Mouse (Mus musculus) stomach, embryonic 14.5 days (tissue): ENCODE results near the gene Pdp2. TPM values are rescaled to one million over a fixed set of nuclear protein-coding genes. Genes with fewer than 3 reads are reported as not detected.

Experiments used
- ATAC-seq: fragments of 200-750 bp; cut with Nextera tagmentation; 2 replicates; pipeline ENCODE4 v1.8.0; 2017; ENCODE audit warnings: low read depth, moderate TSS enrichment; ENCODE audit not compliant: insufficient number of reproducible peaks, insufficient read depth, low FRiP score
- H3K27ac ChIP-seq: fragments of 300-500 bp; sonication (generic); 2 replicates; pipeline ENCODE4 v1.5.1; 2014; ENCODE audit warnings: mild to moderate bottlenecking, low read length, moderate library complexity, mixed read lengths
- H3K27me3 ChIP-seq: fragments of 300-500 bp; sonication (generic); 2 replicates; pipeline ENCODE4 v1.6.1; 2014; ENCODE audit warnings: low read length, control low read depth, mixed read lengths; ENCODE audit not compliant: control insufficient read depth, insufficient read depth
- H3K36me3 ChIP-seq: fragments of 300-500 bp; sonication (generic); 2 replicates; pipeline ENCODE4 v1.6.1; 2014; ENCODE audit warnings: mild to moderate bottlenecking, control low read depth, low read length, moderate library complexity, mixed read lengths; ENCODE audit not compliant: control insufficient read depth, insufficient read depth
- H3K4me1 ChIP-seq: fragments of 300-500 bp; sonication (generic); 2 replicates; pipeline ENCODE4 v1.6.1; 2014; ENCODE audit warnings: low read length, control low read depth, mixed read lengths; ENCODE audit not compliant: control insufficient read depth, insufficient read depth
- H3K4me2 ChIP-seq: fragments of 300-500 bp; sonication (generic); replicated peaks from 2 replicates; pipeline ENCODE4 v1.6.1; 2014; ENCODE audit warnings: low read depth, low read length, control low read depth
- H3K4me3 ChIP-seq: fragments of 300-500 bp; sonication (generic); 2 replicates; pipeline ENCODE4 v1.5.1; 2014; ENCODE audit warnings: low read depth, low read length, control low read depth
- H3K9ac ChIP-seq: fragments of 300-500 bp; sonication (generic); replicated peaks from 2 replicates; pipeline ENCODE4 v1.6.1; 2014; ENCODE audit warnings: low read depth, mild to moderate bottlenecking, control low read depth, low read length, moderate library complexity, mixed read lengths
- H3K9me3 ChIP-seq: fragments of 300-500 bp; sonication (generic); 2 replicates; pipeline ENCODE4 v1.6.1; 2016; ENCODE audit warnings: low read depth, low read length, control low read depth; ENCODE audit not compliant: control insufficient read depth
- WGBS: fragments of 180-500 bp; shearing (Covaris S2); extraction: QIAGEN DNeasy Blood & Tissue Kit; methylation state at CpG from one replicate; pipeline ENCODE4 v1.1.7; 2014; 5-methylcytosine and 5-hydroxymethylcytosine counted together
- polyA plus RNA-seq: library from polyadenylated mRNA; unstranded; fragments of >200 nt; fragmentation: Nextera tagmentation; extraction: Ambion mirVana; gene quantifications from 2 replicates; pipeline ENCODE4 v1.2.1, GENCODE M21; 2014

Gene Pdp2
- 13.7 and 14.3 TPM in 2 replicates for polyA plus RNA-seq

DNA sequence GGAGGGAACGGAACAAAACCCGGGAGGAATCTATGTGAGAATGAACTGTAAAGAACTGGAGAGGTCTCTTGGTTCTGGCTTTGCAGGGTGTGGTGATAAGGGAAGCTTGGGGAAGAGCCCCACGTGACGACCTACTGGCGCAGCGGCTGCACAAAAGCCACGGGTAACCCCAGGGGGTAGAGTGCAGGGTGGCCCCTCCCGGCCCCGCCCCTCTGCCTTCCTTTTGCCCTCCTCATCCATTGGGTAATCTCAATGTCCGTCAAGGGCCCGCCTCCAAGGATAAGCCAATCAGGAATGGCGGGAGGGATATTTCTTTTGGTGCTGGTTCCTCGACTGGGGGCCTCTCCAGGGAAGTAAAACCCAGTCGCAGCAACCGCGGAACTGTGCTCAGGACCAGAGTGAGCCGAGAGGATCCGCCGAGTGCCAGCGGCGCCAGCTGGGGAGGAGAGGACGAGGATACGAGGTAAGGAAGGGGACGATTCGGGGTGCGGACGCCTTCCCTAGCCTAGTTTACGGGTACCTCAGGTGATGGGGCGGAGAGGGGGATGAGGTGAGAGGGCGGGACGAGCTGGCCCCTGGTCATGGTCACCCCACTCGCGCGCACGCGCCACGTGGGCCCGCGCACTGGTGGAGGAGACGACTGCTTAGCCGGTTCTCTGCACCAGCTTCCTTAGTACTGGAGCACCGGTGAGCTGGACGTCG lies at the start of gene Pdp2:
TSS of gene Pdp2 (plus strand) at position 319 of the 702 bp plus-strand sequence.
- Histone ChIP-seq H3K9ac (peak within 1 kb of the TSS; percentile 42), H3K36me3 (peaks cover 23% of the 10 kb centered on the region), H3K4me2 (peak within 1 kb of the TSS; percentile 84), H3K4me3 (peak within 1 kb of the TSS; percentile 77), H3K27ac (peak within 1 kb of the TSS; percentile 82), H3K9me3 (no peaks in the 10 kb centered on the region), H3K27me3 (no peaks in the 10 kb centered on the region), H3K4me1 (peaks cover 9% of the 10 kb centered on the region; the same call in 1 of the 2 replicates)
- WGBS = under 1% methylated on average over 44 of the region's 44 CpGs
- ATAC-seq = peak; percentile 97

DNA sequence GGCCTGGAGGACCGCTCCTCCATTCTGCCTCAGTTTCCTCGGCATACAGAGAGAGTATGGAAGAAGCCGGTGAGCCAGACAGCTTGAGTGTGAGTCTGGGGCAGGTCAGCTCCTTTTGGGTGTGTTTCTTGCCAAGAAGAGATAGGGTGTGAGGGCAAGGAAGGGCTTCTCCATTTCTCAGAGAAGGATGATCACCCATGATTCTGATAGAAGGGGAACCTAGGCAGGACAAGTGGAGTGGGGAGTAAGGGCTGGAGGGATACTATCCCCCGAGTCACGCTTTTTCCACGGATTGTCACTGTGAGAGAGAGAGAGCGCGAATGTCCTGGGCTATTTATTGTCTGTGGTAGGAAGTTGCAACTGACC lies 49.8 kb upstream of the Pdp2 start:
- H3K27ac ChIP-seq = no peak overlapping the region
- 17% methylated on average over 8 of the region's 8 CpGs for WGBS
- 0 out of 2 replicates have a peak, but pooled peaks cover 4% of the 10 kb centered on the region for H3K4me1 ChIP-seq
- no peak for ATAC-seq
- H3K9me3 ChIP-seq = no peaks in the 10 kb centered on the region
- peaks cover 33% of the 10 kb centered on the region for H3K27me3 ChIP-seq
- no peak overlapping the region for H3K9ac ChIP-seq
- no peaks in the 10 kb centered on the region for H3K36me3 ChIP-seq
- H3K4me3 ChIP-seq = peak overlapping the region; percentile 37
- H3K4me2 ChIP-seq = peak overlapping the region; percentile 78

- ATAC-seq = no peak
- H3K4me3 ChIP-seq = no peak overlapping the region
- peaks cover 33% of the 10 kb centered on the region for H3K27me3 ChIP-seq
- 16% methylated on average over 11 of the region's 11 CpGs for WGBS
- no peaks in the 10 kb centered on the region for H3K9me3 ChIP-seq
- H3K27ac ChIP-seq = no peak overlapping the region
- H3K4me2 ChIP-seq = no peak overlapping the region
- H3K4me1 ChIP-seq = 0 out of 2 replicates have a peak, but pooled peaks cover 4% of the 10 kb centered on the region
- H3K9ac ChIP-seq = no peak overlapping the region
- H3K36me3 ChIP-seq = no peaks in the 10 kb centered on the region
These were observed 49.1 kb upstream of the Pdp2 start for GRCm38 (mm10) chr8:104542160-104542559.

- Histone ChIP-seq H3K4me1 (0 out of 2 replicates have a peak, but pooled peaks cover 4% of the 10 kb centered on the region), H3K9ac (no peak overlapping the region), H3K27me3 (peaks cover 33% of the 10 kb centered on the region), H3K27ac (no peak overlapping the region), H3K4me2 (no peak overlapping the region), H3K9me3 (no peaks in the 10 kb centered on the region), H3K36me3 (no peaks in the 10 kb centered on the region), H3K4me3 (no peak overlapping the region)
- 86% methylated on average over 8 of the region's 8 CpGs for WGBS
- ATAC-seq = no peak
These were observed 47.7 kb upstream of the Pdp2 start for GRCm38 (mm10) chr8:104543440-104544045.

GRCm38 (mm10) chr8:104555191-104555590 lies 36.1 kb upstream of the Pdp2 start:
- Histone ChIP-seq H3K9ac (no peak overlapping the region), H3K27ac (no peak overlapping the region), H3K27me3 (no peaks in the 10 kb centered on the region), H3K4me3 (no peak overlapping the region), H3K4me1 (no peaks in the 10 kb centered on the region), H3K36me3 (no peaks in the 10 kb centered on the region), H3K4me2 (no peak overlapping the region), H3K9me3 (no peaks in the 10 kb centered on the region)
- no peak for ATAC-seq
- 88% methylated on average over 4 of the region's 4 CpGs for WGBS

GRCm38 (mm10) chr8:104557226-104557625 lies 34.0 kb upstream of the Pdp2 start:
- no peak for ATAC-seq
- Histone ChIP-seq H3K27ac (no peak overlapping the region), H3K4me1 (no peaks in the 10 kb centered on the region), H3K4me3 (no peak overlapping the region), H3K9me3 (no peaks in the 10 kb centered on the region), H3K27me3 (no peaks in the 10 kb centered on the region), H3K9ac (no peak overlapping the region), H3K36me3 (no peaks in the 10 kb centered on the region), H3K4me2 (no peak overlapping the region)
- 49% methylated on average over 7 of the region's 7 CpGs for WGBS

GRCm38 (mm10) chr8:104560731-104561130 lies 30.5 kb upstream of the Pdp2 start:
- no peak overlapping the region for H3K4me2 ChIP-seq
- ATAC-seq = no peak
- H3K27me3 ChIP-seq = no peaks in the 10 kb centered on the region
- no peaks in the 10 kb centered on the region for H3K9me3 ChIP-seq
- H3K4me3 ChIP-seq = no peak overlapping the region
- no peaks in the 10 kb centered on the region for H3K36me3 ChIP-seq
- H3K27ac ChIP-seq = no peak overlapping the region
- H3K9ac ChIP-seq = no peak overlapping the region
- no peaks in the 10 kb centered on the region for H3K4me1 ChIP-seq

- Histone ChIP-seq H3K9me3 (no peaks in the 10 kb centered on the region), H3K27ac (no peak overlapping the region), H3K4me2 (peak overlapping the region; percentile 12; the same call in 1 of the 2 replicates), H3K27me3 (no peaks in the 10 kb centered on the region), H3K36me3 (no peaks in the 10 kb centered on the region), H3K9ac (no peak overlapping the region), H3K4me1 (no peaks in the 10 kb centered on the region), H3K4me3 (no peak overlapping the region)
- peak; percentile 82 for ATAC-seq
- 22% methylated on average over 22 of the region's 22 CpGs for WGBS
These were observed 26.4 kb upstream of the Pdp2 start for GRCm38 (mm10) chr8:104564633-104565456.
